Mouse (Mus musculus) liver, adult 10 weeks (tissue): ENCODE results near the gene Kdelr1. TPM values are rescaled to one million over a fixed set of nuclear protein-coding genes. Genes with fewer than 3 reads are reported as not detected.

Experiments used
- polyA plus RNA-seq: library from polyadenylated mRNA; stranded (reverse); fragments of 350-450 nt; fragmentation: Illumina TruSeq; extraction: RNeasy Lipid Tissue Mini Kit (QIAGEN cat#74804); gene quantifications from one replicate; pipeline ENCODE4 v1.2.3, GENCODE M21; 2014; ENCODE audit warnings: low read depth, low replicate concordance

Gene Kdelr1
- polyA plus RNA-seq = 63.8 TPM

DNA sequence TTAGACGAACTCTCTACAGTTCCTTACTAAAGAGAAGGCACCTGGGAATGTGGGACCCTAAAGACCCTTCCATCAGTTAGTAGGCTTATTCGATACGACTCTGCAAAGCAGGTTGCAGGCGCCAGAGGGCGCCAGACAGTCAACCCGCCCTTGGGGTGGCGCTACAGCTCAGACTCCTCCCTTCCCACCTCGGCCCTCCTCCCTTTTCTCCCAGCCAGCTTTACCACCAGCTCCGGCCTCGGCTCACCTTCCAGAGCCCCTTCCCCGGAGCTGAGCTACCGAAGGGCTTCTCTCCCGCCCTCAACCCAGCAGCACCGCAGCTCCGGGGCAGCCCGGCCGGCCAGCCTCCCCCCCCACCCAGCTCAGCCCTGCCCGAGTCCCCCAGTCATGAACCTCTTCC, at the start of gene Kdelr1:
Gene Kdelr1, plus strand, starts transcription at position 149 of the 400 bp plus-strand sequence.

GRCm38 (mm10) chr7:45824598-45824997, 48.0 kb upstream of the Kdelr1 start, which contains the start of gene Kcnj14:
Gene Kcnj14 (minus strand): TSS chr7:45824782.

GRCm38 (mm10) chr7:45830427-45831127, 42.0 kb upstream of the Kdelr1 start, which contains the start of gene Grwd1:
Gene Grwd1 (minus strand): TSS chr7:45830944.

DNA sequence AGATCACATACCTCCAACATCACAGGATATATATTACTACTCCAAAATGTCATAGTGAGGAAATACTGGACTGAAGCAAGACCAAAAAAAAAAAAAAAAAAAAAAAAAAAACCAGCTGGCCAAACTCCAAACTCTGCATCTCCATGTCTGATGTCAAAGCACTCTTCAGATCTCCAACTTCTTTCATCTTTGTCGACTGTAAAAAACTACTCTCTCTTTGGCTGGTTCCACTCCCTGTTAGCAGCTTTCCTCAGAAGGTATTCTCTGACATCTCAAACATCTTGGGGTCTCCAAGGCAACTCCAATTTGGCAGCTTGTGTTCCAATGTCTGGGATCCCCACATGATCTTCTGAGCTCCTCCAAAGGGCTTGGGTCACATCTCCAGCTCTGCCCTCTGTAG, 5.7 kb downstream of the Kdelr1 start, which contains the start of gene Grin2d:
Gene Grin2d, minus strand, starts transcription at position 101 of the 400 bp plus-strand sequence.

DNA sequence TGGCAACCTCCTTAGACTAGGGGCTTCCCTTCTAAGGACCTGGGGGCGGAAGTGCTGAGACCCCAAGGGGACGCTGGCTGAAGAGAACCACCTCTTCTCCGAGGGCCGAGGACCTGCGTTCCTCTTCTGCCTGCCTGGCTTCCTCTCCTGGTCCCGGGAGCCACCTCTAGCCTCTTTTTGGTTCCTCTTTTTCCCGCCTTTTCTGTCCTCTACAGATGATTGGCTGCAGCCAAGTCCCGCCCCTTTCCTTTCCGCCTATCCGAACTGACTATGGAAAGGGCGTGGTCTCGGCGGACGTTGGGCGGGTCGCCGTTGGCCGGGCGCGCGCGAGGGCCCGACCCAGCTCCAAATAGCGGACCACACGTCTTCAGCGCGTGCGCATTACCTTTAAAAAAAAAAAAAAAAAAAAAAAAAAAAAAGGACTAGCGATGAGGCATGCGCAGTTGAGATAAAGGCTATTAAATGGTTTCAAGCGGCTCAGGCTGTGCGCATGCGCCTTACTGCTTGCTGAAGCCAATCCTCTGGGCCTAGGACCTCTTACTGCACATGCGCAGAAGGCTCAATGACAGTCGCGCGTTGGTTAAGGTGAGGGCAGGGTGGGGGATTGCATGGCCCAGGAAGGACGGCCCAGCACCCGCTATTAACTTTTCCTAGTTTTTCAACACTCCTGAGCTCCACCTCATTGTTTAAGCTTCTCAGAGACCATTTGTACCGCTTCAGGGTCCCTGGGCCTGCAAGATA, 24.1 kb downstream of the Kdelr1 start, which contains the start of the genes Syngr4 and Tmem143:
Gene Syngr4, minus strand, starts transcription at position 198 of the 741 bp plus-strand sequence.
Gene Tmem143, plus strand, starts transcription at position 425 of the 741 bp plus-strand sequence.

GRCm38 (mm10) chr7:45921242-45921621, 48.7 kb downstream of the Kdelr1 start, which contains the start of gene Emp3:
Gene Emp3 (minus strand): TSS chr7:45921404.

GRCm38 (mm10) chr7:45923762-45924428, 51.3 kb downstream of the Kdelr1 start, which contains the start of gene Ccdc114:
Gene Ccdc114 (plus strand): TSS chr7:45924072.

Other genes starting within 250 kb of the Kdelr1 start
- gene Rasip1, start 245.3 kb upstream of the Kdelr1 start, polyA plus RNA-seq = not detected
- gene Mamstr, start 232.8 kb upstream of the Kdelr1 start, polyA plus RNA-seq = not detected
- gene Fut2, start 206.4 kb upstream of the Kdelr1 start, polyA plus RNA-seq = not detected
- not detected for gene Ntn5, start 188.8 kb upstream of the Kdelr1 start, polyA plus RNA-seq
- gene Sec1, start 178.4 kb upstream of the Kdelr1 start, polyA plus RNA-seq = not detected
- not detected for gene Car11, start 172.9 kb upstream of the Kdelr1 start, polyA plus RNA-seq
- gene Dbp, start 167.7 kb upstream of the Kdelr1 start, polyA plus RNA-seq = 2.3 TPM
- gene Rpl18, start 157.3 kb upstream of the Kdelr1 start, polyA plus RNA-seq = 8.0 TPM
- 1.6 TPM for gene Sphk2, start 154.8 kb upstream of the Kdelr1 start, polyA plus RNA-seq
- not detected for gene Fam83e, start 151.6 kb upstream of the Kdelr1 start, polyA plus RNA-seq
- gene Spaca4, start 147.0 kb upstream of the Kdelr1 start, polyA plus RNA-seq = not detected
- gene Lmtk3, start 89.0 kb upstream of the Kdelr1 start, polyA plus RNA-seq = not detected
- gene Sult2b1, start 88.1 kb upstream of the Kdelr1 start, polyA plus RNA-seq = not detected
- gene Cyth2, start 58.2 kb upstream of the Kdelr1 start, polyA plus RNA-seq = 9.5 TPM
- gene Kcnj14, start 48.0 kb upstream of the Kdelr1 start, polyA plus RNA-seq = not detected
- gene Grwd1, start 41.8 kb upstream of the Kdelr1 start, polyA plus RNA-seq = 0.66 TPM
- not detected for gene Grin2d, start 5.6 kb downstream of the Kdelr1 start, polyA plus RNA-seq
- gene Syngr4, start 23.9 kb downstream of the Kdelr1 start, polyA plus RNA-seq = not detected
- gene Tmem143, start 24.2 kb downstream of the Kdelr1 start, polyA plus RNA-seq = 2.9 TPM
- not detected for gene Emp3, start 48.6 kb downstream of the Kdelr1 start, polyA plus RNA-seq
- gene Ccdc114, start 51.3 kb downstream of the Kdelr1 start, polyA plus RNA-seq = not detected
- gene Abcc6, start 157.5 kb downstream of the Kdelr1 start, polyA plus RNA-seq = 4.5 TPM
- gene Nomo1, start 160.9 kb downstream of the Kdelr1 start, polyA plus RNA-seq = 2.9 TPM
- not detected for gene Kcnj11, start 228.0 kb downstream of the Kdelr1 start, polyA plus RNA-seq